Mouse (Mus musculus) cerebellum, postnatal 10 days (tissue): ENCODE measurements at regions not wholly inside any gene's neighbourhood (a gene's known extent, or its start where the extent isn't known, plus 50 kb on each side); places are given as distances from the start of the nearest gene placed in this dataset.
A peak's percentile ranks its signal among the peaks of the same experiment; 100 is the strongest.

Source experiments
- DNase-seq, 2 experiments: peaks; one replicate each; pipeline ENCODE4 v3.0.0; 2021; ENCODE audit warnings: mixed read lengths in 2 of 2

- DNase-seq, result peak; percentile 97
Measured at GRCm38 (mm10) chr9:66646226-66646625, 53.3 kb upstream of the Usp3 start.

- DNase-seq, result peak; percentile 86 to 88
Measured at GRCm38 (mm10) chr9:66651306-66651705, 58.4 kb upstream of the Usp3 start.

- peak; percentile 87 to 90 for DNase-seq
Measured at GRCm38 (mm10) chr9:66657116-66657758, 56.2 kb upstream of the Car12 start.

- no peak for DNase-seq
Measured at GRCm38 (mm10) chr9:66658707-66659242, 54.7 kb upstream of the Car12 start.

DNA sequence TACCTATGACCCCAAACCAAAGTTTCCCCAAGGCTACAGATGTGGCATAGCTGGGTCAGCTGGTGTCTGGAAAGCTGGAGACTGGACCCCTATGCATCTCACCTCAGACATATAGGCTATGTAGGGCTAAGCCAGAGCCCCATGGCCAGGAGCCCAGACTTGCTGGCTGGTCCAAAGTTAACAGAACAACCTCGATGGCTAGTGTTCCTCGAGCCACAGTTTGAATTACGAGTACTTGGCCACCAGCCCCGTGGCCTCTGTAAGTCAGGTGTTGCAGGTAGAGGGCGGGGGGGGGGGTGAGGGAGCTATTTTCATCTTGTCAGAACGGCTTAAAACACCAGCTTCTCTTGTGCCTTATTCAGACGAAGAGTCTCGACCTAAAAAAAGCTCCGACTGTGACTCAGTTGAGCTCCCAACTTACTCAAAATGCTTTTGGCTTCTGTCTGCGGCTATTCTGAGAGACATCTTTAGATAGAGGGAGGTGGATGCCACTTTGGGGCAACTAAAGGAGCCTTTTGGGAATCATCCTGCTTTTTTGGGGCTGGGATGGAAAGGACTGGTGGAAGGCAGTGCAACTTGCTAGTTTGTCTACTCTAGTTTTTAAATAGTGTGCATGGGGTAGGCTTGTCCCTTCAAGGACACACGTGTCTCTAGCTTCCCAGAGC lies 53.6 kb upstream of the Car12 start:
- DNase-seq, result no peak

GRCm38 (mm10) chr9:66661596-66661995 lies 51.9 kb upstream of the Car12 start:
- DNase-seq, result no peak

DNA sequence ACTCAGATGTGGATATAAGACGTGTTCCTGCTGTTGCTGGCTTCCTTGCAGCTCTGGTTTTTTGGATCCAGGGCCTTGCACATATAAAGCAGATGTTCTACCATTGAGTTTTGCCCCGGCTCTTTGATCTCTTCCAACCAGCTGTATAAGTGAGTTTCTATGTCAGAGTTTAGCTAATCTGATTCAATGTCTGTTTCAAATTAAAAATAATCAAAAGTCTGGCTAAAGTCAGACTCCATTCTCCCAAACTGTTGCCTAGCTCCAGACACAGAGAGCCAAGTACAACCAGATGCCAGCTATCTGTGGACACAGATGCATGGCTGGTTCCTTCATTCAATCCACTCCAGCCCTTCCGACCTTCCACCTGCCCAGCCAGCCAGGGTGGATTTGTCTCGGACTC lies 51.0 kb upstream of the Car12 start:
- no peak for DNase-seq
